Mouse (Mus musculus): Measurements from ENCODE around the gene Fam241b. TPM values are rescaled to one million over a fixed set of nuclear protein-coding genes. Genes with fewer than 3 reads are reported as not detected.
A peak's percentile ranks its signal among the peaks of the same experiment; 100 is the strongest.

Fam241b gene
- polyA plus RNA-seq, 1 experiment from 2014 or later: 30.6 TPM

GRCm38 (mm10) chr10:62127137-62127536 is 16.6 kb downstream of the Fam241b start:
- WGBS: 46% methylated on average over 6 of the region's 6 CpGs
- H3K27ac ChIP-seq (replicated peaks): no peak overlapping the region

GRCm38 (mm10) chr10:62113865-62114647 is 29.7 kb downstream of the Fam241b start:
- Histone ChIP-seq H3K27me3 (ENCODE audit: control insufficient read depth, insufficient read depth, low read length) (no peaks in the 10 kb centered on the region), H3K27ac (replicated peaks) (no peak overlapping the region), H3K4me1 (replicated peaks; ENCODE audit: control insufficient read depth, insufficient read depth) (no peaks in the 10 kb centered on the region), H3K9ac (ENCODE audit: low read length) (no peak overlapping the region), H3K36me3 (ENCODE audit: control insufficient read depth, insufficient read depth, low read length) (no peaks in the 10 kb centered on the region), H3K4me3 (ENCODE audit: low read depth, low read length) (no peak overlapping the region), H3K4me2 (replicated peaks; ENCODE audit: low read depth) (no peak overlapping the region), H3K9me3 (ENCODE audit: control insufficient read depth, low read length) (no peaks in the 10 kb centered on the region)
- TF ChIP-seq EP300 (optimal IDR thresholded peaks at IDR 0.05) (no peak), CTCF (IDR thresholded peaks at IDR 0.05; ENCODE audit: low read depth) (no peak)
- ATAC-seq (ENCODE audit: low FRiP score, low TSS enrichment) (no peak), DNase-seq (ENCODE audit: low spot score) (no peak)
- WGBS: 79% methylated on average over 9 of the region's 9 CpGs

More at GRCm38 (mm10) chr10:62127137-62127536, 16.6 kb downstream of the Fam241b start:
- Histone ChIP-seq H3K27me3 (ENCODE audit: control insufficient read depth, insufficient read depth, low read length) (peaks cover 18% of the 10 kb centered on the region; the same call in 1 of the 2 replicates), H3K9ac (ENCODE audit: low read length) (no peak overlapping the region), H3K4me2 (replicated peaks; ENCODE audit: low read depth) (no peak overlapping the region), H3K36me3 (ENCODE audit: control insufficient read depth, insufficient read depth, low read length) (no peaks in the 10 kb centered on the region), H3K4me3 (ENCODE audit: low read depth, low read length) (no peak overlapping the region), H3K9me3 (ENCODE audit: control insufficient read depth, low read length) (no peaks in the 10 kb centered on the region), H3K4me1 (replicated peaks; ENCODE audit: control insufficient read depth, insufficient read depth) (no peaks in the 10 kb centered on the region)
- ATAC-seq (ENCODE audit: low FRiP score, low TSS enrichment) (no peak), DNase-seq (ENCODE audit: low spot score) (no peak)
- no peak for TF ChIP-seq EP300 (optimal IDR thresholded peaks at IDR 0.05)
- TF ChIP-seq CTCF (IDR thresholded peaks at IDR 0.05; ENCODE audit: low read depth): peak; percentile 54

DNA sequence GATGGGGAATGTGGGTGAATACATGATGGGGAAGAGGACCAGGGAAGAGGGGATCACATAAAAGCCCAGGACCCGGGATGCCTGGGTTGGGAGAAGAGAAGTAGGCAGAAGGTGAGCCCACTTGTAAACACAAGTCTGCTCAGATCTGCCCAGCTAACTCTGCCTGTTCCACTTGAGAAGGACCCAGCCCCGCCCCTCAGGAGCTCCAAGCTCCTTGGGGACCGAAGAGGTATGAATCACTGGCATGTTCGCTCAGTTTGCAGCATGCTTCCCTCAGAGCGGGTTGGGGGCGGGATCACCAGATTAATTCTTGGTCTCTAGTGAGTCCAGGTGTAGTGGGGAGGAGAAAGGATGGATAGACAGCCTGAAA is 32.5 kb downstream of the Fam241b start:
- no peak for ATAC-seq (ENCODE audit: low FRiP score, low TSS enrichment)
- Histone ChIP-seq H3K9me3 (ENCODE audit: control insufficient read depth, low read length) (no peaks in the 10 kb centered on the region), H3K4me3 (ENCODE audit: low read depth, low read length) (peak overlapping the region; percentile 59; the same call in 1 of the 2 replicates), H3K4me2 (replicated peaks; ENCODE audit: low read depth) (peak overlapping the region; percentile 84), H3K4me1 (replicated peaks; ENCODE audit: control insufficient read depth, insufficient read depth) (no peaks in the 10 kb centered on the region), H3K27me3 (ENCODE audit: control insufficient read depth, insufficient read depth, low read length) (no peaks in the 10 kb centered on the region), H3K9ac (ENCODE audit: low read length) (no peak overlapping the region), H3K36me3 (ENCODE audit: control insufficient read depth, insufficient read depth, low read length) (no peaks in the 10 kb centered on the region), H3K27ac (replicated peaks) (no peak overlapping the region)
- DNase-seq (ENCODE audit: low spot score): no peak
- WGBS: 42% methylated on average over 6 of the region's 6 CpGs
- no peak for TF ChIP-seq EP300 (optimal IDR thresholded peaks at IDR 0.05)
- TF ChIP-seq CTCF (IDR thresholded peaks at IDR 0.05; ENCODE audit: low read depth): no peak

GRCm38 (mm10) chr10:62110504-62111206 is 33.1 kb downstream of the Fam241b start:
- ATAC-seq (ENCODE audit: low FRiP score, low TSS enrichment) (peak; percentile 89), DNase-seq (ENCODE audit: low spot score) (peak; percentile 91)
- Histone ChIP-seq H3K9me3 (ENCODE audit: control insufficient read depth, low read length) (no peaks in the 10 kb centered on the region), H3K9ac (ENCODE audit: low read length) (peak overlapping the region; percentile 72), H3K27ac (replicated peaks) (no peak overlapping the region), H3K4me2 (replicated peaks; ENCODE audit: low read depth) (peak overlapping the region; percentile 84), H3K4me1 (replicated peaks; ENCODE audit: control insufficient read depth, insufficient read depth) (no peaks in the 10 kb centered on the region), H3K36me3 (ENCODE audit: control insufficient read depth, insufficient read depth, low read length) (no peaks in the 10 kb centered on the region), H3K27me3 (ENCODE audit: control insufficient read depth, insufficient read depth, low read length) (no peaks in the 10 kb centered on the region), H3K4me3 (ENCODE audit: low read depth, low read length) (peak overlapping the region; percentile 59)
- no peak for TF ChIP-seq EP300 (optimal IDR thresholded peaks at IDR 0.05)
- peak; percentile 86 for TF ChIP-seq CTCF (IDR thresholded peaks at IDR 0.05; ENCODE audit: low read depth)
- WGBS: under 1% methylated on average over 57 of the region's 57 CpGs

DNA sequence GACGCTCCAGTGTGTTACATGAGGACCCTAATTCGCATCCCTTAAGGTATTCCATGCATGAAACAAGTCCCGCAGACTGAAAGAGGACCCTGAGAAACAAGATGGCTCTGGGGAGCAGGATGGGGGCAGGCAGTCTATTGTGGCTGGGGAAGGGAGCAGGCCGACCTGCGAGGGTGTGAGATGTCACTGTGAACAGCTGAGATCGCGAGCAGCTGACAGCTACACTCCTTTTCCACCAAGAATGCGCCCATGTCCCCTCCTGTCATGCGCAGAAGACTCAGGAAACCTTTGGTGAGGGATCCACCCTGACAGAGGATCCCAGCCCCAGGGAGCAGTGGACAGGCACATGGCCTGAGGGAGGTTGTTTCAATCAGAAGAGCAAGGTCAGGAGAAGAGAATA is 36.7 kb downstream of the Fam241b start:
- H3K4me2 ChIP-seq (replicated peaks; ENCODE audit: low read depth): no peak overlapping the region
- DNase-seq (ENCODE audit: low spot score) (no peak), ATAC-seq (ENCODE audit: low FRiP score, low TSS enrichment) (no peak)
- H3K4me3 ChIP-seq (ENCODE audit: low read depth, low read length): no peak overlapping the region
- no peaks in the 10 kb centered on the region for H3K36me3 ChIP-seq (ENCODE audit: control insufficient read depth, insufficient read depth, low read length)
- H3K27me3 ChIP-seq (ENCODE audit: control insufficient read depth, insufficient read depth, low read length): no peaks in the 10 kb centered on the region
- 72% methylated on average over 9 of the region's 9 CpGs for WGBS
- H3K27ac ChIP-seq (replicated peaks): no peak overlapping the region
- no peak for TF ChIP-seq CTCF (IDR thresholded peaks at IDR 0.05; ENCODE audit: low read depth)
- TF ChIP-seq EP300 (optimal IDR thresholded peaks at IDR 0.05): no peak
- H3K4me1 ChIP-seq (replicated peaks; ENCODE audit: control insufficient read depth, insufficient read depth): no peaks in the 10 kb centered on the region
- no peak overlapping the region for H3K9ac ChIP-seq (ENCODE audit: low read length)
- H3K9me3 ChIP-seq (ENCODE audit: control insufficient read depth, low read length): no peaks in the 10 kb centered on the region

Data from stomach, postnatal 0 days (tissue).